Mouse (Mus musculus) heart, adult 2 months (tissue): ENCODE results near the gene Pvalb.

Experiments used
- CTCF ChIP-seq: fragments of 200-600 bp; IDR thresholded peaks from 2 replicates; pipeline ENCODE4 v1.8.1; 2022; ENCODE audit warnings: antibody characterized with exemption, mild to moderate bottlenecking, moderate library complexity
- EP300 ChIP-seq: fragments of 200-500 bp; IDR thresholded peaks from 2 replicates; pipeline ENCODE4 v1.6.1; 2011; ENCODE audit warnings: low read depth, low read length, control low read depth; ENCODE audit not compliant: insufficient read depth

GRCm38 (mm10) chr15:78244695-78245492 lies 38.7 kb upstream of the Pvalb start, which contains the start of gene Ncf4:
- TF ChIP-seq CTCF = no peak
- TF ChIP-seq EP300 = no peak
